In genomic region chr19:4896780-4897520, GRCm38 (mm10) we compare ENCODE assay signal across 27 mouse cellular contexts. TPM values are rescaled to one million over a fixed set of nuclear protein-coding genes. Genes with fewer than 3 reads are reported as not detected.
DNase-seq lines count a peak whose midpoint lies in the region; ATAC-seq and TF ChIP-seq lines count a peak whose summit lies in the region.
"Had no signal": no experiment of that assay in that cellular context is flagged by ENCODE, and none has a peak within 500 bp of the region (broad histone marks: within the 10 kb centered on the region; RNA-seq: fewer than 3 reads in every experiment).

No protein-coding gene starts in this region.

- no peaks in the 10 kb centered on the region for H3K9me3 ChIP-seq in heart, embryonic 15.5 days (replicated peaks)
- H3K9me3 ChIP-seq in kidney, postnatal 0 days (replicated peaks; ENCODE audit: low read length), result no peaks in the 10 kb centered on the region
- H3K9me3 ChIP-seq: embryonic facial prominence, embryonic 15.5 days; forebrain, embryonic 15.5 days; neural tube, embryonic 13.5 days had no signal

- no peak for TF ChIP-seq POLR2A in kidney, adult 2 months (IDR thresholded peaks at IDR 0.05; ENCODE audit: low read depth, low read length)

- DNase-seq in heart, adult 18-20 months, result no peak
- no peak for DNase-seq in kidney, postnatal 0 days (ENCODE audit: low spot score)
- no peak for DNase-seq in kidney, adult 2 months
- DNase-seq in ES-CJ7 (ENCODE audit: low read depth, low spot score), result peak; percentile 95
- peak; percentile 57 for DNase-seq in WW6 (ENCODE audit: low read depth, low spot score)
- DNase-seq in left cerebral cortex, adult 2 months (ENCODE audit: extremely low spot score in 1 of 2, low spot score in 2 of 2), result no peak
- DNase-seq: adrenal gland, postnatal 10 days; cerebellum, adult 2 months; gastrocnemius, postnatal 14 days; heart, adult 11 months; layer of hippocampus, adult 9-11 months; left cerebral cortex, postnatal 4 days; lung, postnatal 4 days; retina, postnatal 1 day; right cerebral cortex, postnatal 25 days; spleen, adult 18-20 months had no signal

- intact Hi-C loops in left cerebral cortex, adult 2 months (cut with DNase I), result no loop called here

- H3K36me3 ChIP-seq in heart, embryonic 15.5 days, result peaks cover 5% of the 10 kb centered on the region; the same call in 1 of the 2 replicates
- H3K36me3 ChIP-seq in kidney, postnatal 0 days (ENCODE audit: insufficient read depth, low read length), result 0 out of 2 replicates have a peak, but pooled peaks cover 4% of the 10 kb centered on the region
- no peaks in the 10 kb centered on the region; the same call in 1 of the 2 replicates for H3K36me3 ChIP-seq in kidney, adult 2 months (ENCODE audit: control insufficient read depth, insufficient read depth, low read length)

- no peaks in the 10 kb centered on the region for H3K27me3 ChIP-seq in heart, embryonic 15.5 days
- no peaks in the 10 kb centered on the region for H3K27me3 ChIP-seq in kidney, postnatal 0 days (ENCODE audit: insufficient read depth, low read length)
- H3K27me3 ChIP-seq in kidney, adult 2 months (replicated peaks; ENCODE audit: control insufficient read depth, insufficient read depth, low read length), result no peaks in the 10 kb centered on the region
- H3K27me3 ChIP-seq: embryonic facial prominence, embryonic 15.5 days; forebrain, embryonic 15.5 days; neural tube, embryonic 13.5 days had no signal

- no peak for ATAC-seq in heart, embryonic 15.5 days (replicated peaks; ENCODE audit: insufficient number of reproducible peaks, insufficient read depth, low FRiP score, low read depth)
- no peak for ATAC-seq in kidney, postnatal 0 days (replicated peaks; ENCODE audit: low FRiP score, low read depth)
- no peak for ATAC-seq in erythroid progenitor cell, adult 5-6 weeks (replicated peaks; ENCODE audit: low FRiP score, poor library complexity, severe bottlenecking)
- ATAC-seq: activated CD4-positive, CD25-positive, alpha-beta regulatory T cell, adult 4 months; forebrain, embryonic 15.5 days; hindbrain, postnatal 0 days; intestine, embryonic 16.5 days; midbrain, embryonic 16.5 days had no signal

- TF ChIP-seq CTCF in kidney, postnatal 0 days (IDR thresholded peaks at IDR 0.05; ENCODE audit: low read depth), result no peak
- no peak for TF ChIP-seq CTCF in kidney, adult 2 months (conservative IDR thresholded peaks at IDR 0.05; ENCODE audit: insufficient read depth, insufficient read length, low read depth, low read length)
- no peak for TF ChIP-seq CTCF in left cerebral cortex, adult 2 months (IDR thresholded peaks at IDR 0.05)

- no peak overlapping the region for H3K4me3 ChIP-seq in heart, embryonic 15.5 days
- H3K4me3 ChIP-seq in kidney, postnatal 0 days (replicated peaks; ENCODE audit: low read depth, low read length), result no peak overlapping the region
- no peak overlapping the region for H3K4me3 ChIP-seq in kidney, adult 2 months (ENCODE audit: insufficient read depth, low read depth, low read length)
- no peak overlapping the region for H3K4me3 ChIP-seq in left cerebral cortex, adult 2 months
- H3K4me3 ChIP-seq: embryonic facial prominence, embryonic 15.5 days; forebrain, embryonic 15.5 days; myocyte; neural tube, embryonic 13.5 days had no signal

- 48% methylated on average over 21 of the region's 21 CpGs for WGBS in heart, embryonic 15.5 days
- WGBS in kidney, postnatal 0 days, result 31% methylated on average over 21 of the region's 21 CpGs
- 50% methylated on average over 21 of the region's 21 CpGs for whole genome bisulfite sequencing in kidney, adult 2 months

- no peak overlapping the region for H3K27ac ChIP-seq in heart, embryonic 15.5 days
- H3K27ac ChIP-seq in kidney, postnatal 0 days, result 0 out of 2 replicates have a peak overlapping the region, but pooled peaks have one; percentile 5
- no peak overlapping the region for H3K27ac ChIP-seq in kidney, adult 2 months (ENCODE audit: insufficient read depth, low read depth, low read length)
- no peak overlapping the region for H3K27ac ChIP-seq in left cerebral cortex, adult 2 months
- H3K27ac ChIP-seq: embryonic facial prominence, embryonic 15.5 days; forebrain, embryonic 15.5 days; hindbrain, postnatal 0 days; neural tube, embryonic 13.5 days had no signal

- no peak overlapping the region for H3K9ac ChIP-seq in heart, embryonic 15.5 days
- H3K9ac ChIP-seq in kidney, postnatal 0 days (ENCODE audit: low read depth, low read length), result 0 out of 2 replicates have a peak overlapping the region, but pooled peaks have one; percentile 31
- H3K9ac ChIP-seq: embryonic facial prominence, embryonic 15.5 days; forebrain, embryonic 15.5 days; neural tube, embryonic 13.5 days had no signal

- H3K4me1 ChIP-seq in heart, embryonic 15.5 days (replicated peaks), result no peaks in the 10 kb centered on the region
- H3K4me1 ChIP-seq in kidney, postnatal 0 days (replicated peaks; ENCODE audit: insufficient read depth, low read length), result no peaks in the 10 kb centered on the region
- H3K4me1 ChIP-seq in kidney, adult 2 months (ENCODE audit: control insufficient read depth, insufficient read depth, low read length), result no peaks in the 10 kb centered on the region
- H3K4me1 ChIP-seq: embryonic facial prominence, embryonic 15.5 days; forebrain, embryonic 15.5 days; neural tube, embryonic 13.5 days had no signal

- H3K4me2 ChIP-seq in heart, embryonic 15.5 days, result 0 out of 2 replicates have a peak overlapping the region, but pooled peaks have one; percentile 16
- peak overlapping the region; percentile 34 for H3K4me2 ChIP-seq in kidney, postnatal 0 days (ENCODE audit: low read length)
- H3K4me2 ChIP-seq: embryonic facial prominence, embryonic 15.5 days; forebrain, embryonic 15.5 days; neural tube, embryonic 13.5 days had no signal

RNA-seq across cellular contexts. Expression of gene Bbs1, which starts 9.5 kb away (rescaled TPM):
- 2.2 and 2.7 TPM in 2 replicates for polyA plus RNA-seq in heart, embryonic 15.5 days (2015; fragmentation: Nextera tagmentation; extraction: Ambion mirVana)
- total RNA-seq in heart, adult 18-20 months (2021), result 1 to 10 TPM; 2.8 to 3.1 TPM
- 4.9 and 5.0 TPM in 2 replicates for polyA plus RNA-seq in kidney, postnatal 0 days (2015; fragmentation: Nextera tagmentation; extraction: Ambion mirVana)
- polyA plus RNA-seq in kidney, adult 2 months (2012; rRNA removed), result 10.4 and 10.6 TPM in 2 replicates
- 10 to 100 TPM; 40.0 to 48.1 TPM for total RNA-seq in left cerebral cortex, adult 2 months (2021)
- total RNA-seq in erythroid progenitor cell, adult 5-6 weeks (2015; ENCODE audit: low replicate concordance), result 0.42 and 4.0 TPM in 2 replicates
- 4.5 and 7.7 TPM in 2 replicates for total RNA-seq in erythroid progenitor cell, adult 5-6 weeks (2017; ENCODE audit: low replicate concordance)

RNA-seq across cellular contexts. Expression of gene Zdhhc24, which starts 18.5 kb away (rescaled TPM):
- polyA plus RNA-seq in heart, embryonic 15.5 days (2015; fragmentation: Nextera tagmentation; extraction: Ambion mirVana), result 6.6 and 9.9 TPM in 2 replicates
- 1 to 10 TPM; 2.4 to 3.1 TPM for total RNA-seq in heart, adult 18-20 months (2021)
- 8.7 and 9.5 TPM in 2 replicates for polyA plus RNA-seq in kidney, postnatal 0 days (2015; fragmentation: Nextera tagmentation; extraction: Ambion mirVana)
- 19.8 and 26.9 TPM in 2 replicates for polyA plus RNA-seq in kidney, adult 2 months (2012; rRNA removed)
- 10 to 100 TPM; 24.7 to 25.9 TPM for total RNA-seq in left cerebral cortex, adult 2 months (2021)
- 19.8 and 34.0 TPM in 2 replicates for total RNA-seq in erythroid progenitor cell, adult 5-6 weeks (2015; ENCODE audit: low replicate concordance)
- 18.0 and 24.9 TPM in 2 replicates for total RNA-seq in erythroid progenitor cell, adult 5-6 weeks (2017; ENCODE audit: low replicate concordance)

RNA-seq across cellular contexts. Expression of gene Actn3, which starts 19.2 kb away (rescaled TPM):
- polyA plus RNA-seq in heart, embryonic 15.5 days (2015; fragmentation: Nextera tagmentation; extraction: Ambion mirVana), result 2.1 and 9.1 TPM in 2 replicates
- under 1 TPM; 0.42 to 0.49 TPM for total RNA-seq in heart, adult 18-20 months (2021)
- polyA plus RNA-seq in kidney, postnatal 0 days (2015; fragmentation: Nextera tagmentation; extraction: Ambion mirVana), result 4.0 and 4.1 TPM in 2 replicates
- 0.61 and 13.4 TPM in 2 replicates for polyA plus RNA-seq in kidney, adult 2 months (2012; rRNA removed)
- 1 to 10 TPM; 1.4 to 1.5 TPM for total RNA-seq in left cerebral cortex, adult 2 months (2021)
- not detected in 2 replicates for total RNA-seq in erythroid progenitor cell, adult 5-6 weeks (2015; ENCODE audit: low replicate concordance)
- total RNA-seq in erythroid progenitor cell, adult 5-6 weeks (2017; ENCODE audit: low replicate concordance), result 0.26 and 0.53 TPM in 2 replicates
- polyA plus RNA-seq: activated CD4-positive, CD25-positive, alpha-beta regulatory T cell, adult 4 months; liver, adult 2 months had no signal

RNA-seq across cellular contexts. Expression of gene Dpp3, which starts 31.1 kb away (rescaled TPM):
- polyA plus RNA-seq in heart, embryonic 15.5 days (2015; fragmentation: Nextera tagmentation; extraction: Ambion mirVana), result 63.6 and 84.8 TPM in 2 replicates
- 10 to 100 TPM; 15.6 to 18.2 TPM for total RNA-seq in heart, adult 18-20 months (2021)
- polyA plus RNA-seq in kidney, postnatal 0 days (2015; fragmentation: Nextera tagmentation; extraction: Ambion mirVana), result 61.7 and 69.2 TPM in 2 replicates
- polyA plus RNA-seq in kidney, adult 2 months (2012; rRNA removed), result 73.8 and 84.4 TPM in 2 replicates
- total RNA-seq in left cerebral cortex, adult 2 months (2021), result 10 to 100 TPM; 39.5 to 45.9 TPM
- 9.0 and 13.0 TPM in 2 replicates for total RNA-seq in erythroid progenitor cell, adult 5-6 weeks (2015; ENCODE audit: low replicate concordance)
- total RNA-seq in erythroid progenitor cell, adult 5-6 weeks (2017; ENCODE audit: low replicate concordance), result 9.1 and 15.7 TPM in 2 replicates

RNA-seq across cellular contexts. Expression of gene Ctsf, which starts 42.0 kb away (rescaled TPM):
- 37.4 and 42.6 TPM in 2 replicates for polyA plus RNA-seq in heart, embryonic 15.5 days (2015; fragmentation: Nextera tagmentation; extraction: Ambion mirVana)
- 10 to 100 TPM; 73.4 to 76.3 TPM for total RNA-seq in heart, adult 18-20 months (2021)
- polyA plus RNA-seq in kidney, postnatal 0 days (2015; fragmentation: Nextera tagmentation; extraction: Ambion mirVana), result 79.8 and 80.6 TPM in 2 replicates
- 150 and 249 TPM in 2 replicates for polyA plus RNA-seq in kidney, adult 2 months (2012; rRNA removed)
- 100 to 1,000 TPM; 102 to 107 TPM for total RNA-seq in left cerebral cortex, adult 2 months (2021)
- total RNA-seq in erythroid progenitor cell, adult 5-6 weeks (2015; ENCODE audit: low replicate concordance), result 22.0 and 71.3 TPM in 2 replicates
- 41.3 and 45.0 TPM in 2 replicates for total RNA-seq in erythroid progenitor cell, adult 5-6 weeks (2017; ENCODE audit: low replicate concordance)

Comparison
In these comparisons a context has a peak if more than half of its experiments do, and no peak if none do; other contexts are left out.
1. DNase-seq: peak in ES-CJ7 (single experiment) and WW6 (single experiment); none in heart, adult 18-20 months (0 of 2), kidney, postnatal 0 days (single experiment), kidney, adult 2 months (single experiment) and left cerebral cortex, adult 2 months (0 of 2).
2. RNA of gene Bbs1, which starts 9.5 kb away (total RNA-seq): 40.0 to 48.1 TPM in left cerebral cortex, adult 2 months; 0.42 to 7.7 TPM in erythroid progenitor cell, adult 5-6 weeks and 2.8 to 3.1 TPM in heart, adult 18-20 months; every median in the first group is over 4 times any median in the second.
3. RNA of gene Zdhhc24, which starts 18.5 kb away (total RNA-seq): 18.0 to 34.0 TPM in erythroid progenitor cell, adult 5-6 weeks and 24.7 to 25.9 TPM in left cerebral cortex, adult 2 months; 2.4 to 3.1 TPM in heart, adult 18-20 months; every median in the first group is over 4 times any median in the second.